18 mouse cellular contexts compared by ENCODE assay signal in the genomic region with DNA sequence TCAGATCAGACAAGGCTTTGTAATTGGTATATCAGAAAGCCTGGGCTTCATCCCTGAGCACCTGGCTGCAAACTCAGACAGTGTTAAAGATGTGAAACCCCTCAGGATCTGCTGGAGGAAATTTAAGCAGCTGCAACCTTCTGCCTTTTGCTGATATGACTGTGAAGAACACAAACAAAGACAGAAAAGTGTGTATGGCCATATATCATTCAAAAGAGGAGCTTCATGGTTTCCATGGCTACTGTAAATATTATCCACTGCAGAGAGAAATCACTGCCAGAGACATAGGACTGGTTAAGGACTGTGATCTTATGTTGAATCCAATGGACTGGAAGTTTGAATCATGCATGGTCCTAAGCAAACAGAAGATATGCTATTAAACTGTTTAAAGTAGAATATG.
"Had no signal": no experiment of that assay in that cellular context is flagged by ENCODE, and none has a peak within 500 bp of the region (broad histone marks: within the 10 kb centered on the region; RNA-seq: fewer than 3 reads in every experiment).

No protein-coding gene starts in this region.

- H3K9me3 ChIP-seq: liver, embryonic 15.5 days; lung, embryonic 15.5 days; megakaryocyte, embryonic 14.5 days; midbrain, embryonic 12.5 days; midbrain, embryonic 15.5 days; neural tube, embryonic 12.5 days; stomach, embryonic 15.5 days had no signal

- H3K27ac ChIP-seq: liver, embryonic 15.5 days; lung, embryonic 15.5 days; macrophage; midbrain, embryonic 12.5 days; midbrain, embryonic 15.5 days; neural tube, embryonic 12.5 days; stomach, embryonic 15.5 days; stomach, postnatal 0 days had no signal

- H3K27me3 ChIP-seq: liver, embryonic 15.5 days; lung, embryonic 15.5 days; megakaryocyte, embryonic 14.5 days; midbrain, embryonic 12.5 days; midbrain, embryonic 15.5 days; neural tube, embryonic 12.5 days; stomach, embryonic 15.5 days had no signal

- H3K4me3 ChIP-seq: liver, embryonic 15.5 days; lung, embryonic 15.5 days; megakaryocyte, embryonic 14.5 days; midbrain, embryonic 12.5 days; midbrain, embryonic 15.5 days; neural tube, embryonic 12.5 days; stomach, embryonic 15.5 days had no signal

- H3K9ac ChIP-seq: liver, embryonic 15.5 days; liver, postnatal 0 days; lung, embryonic 15.5 days; midbrain, embryonic 12.5 days; midbrain, embryonic 15.5 days; neural tube, embryonic 12.5 days; stomach, embryonic 15.5 days had no signal

- H3K4me1 ChIP-seq: liver, embryonic 15.5 days; lung, embryonic 15.5 days; megakaryocyte, embryonic 14.5 days; midbrain, embryonic 12.5 days; midbrain, embryonic 15.5 days; neural tube, embryonic 12.5 days; stomach, embryonic 15.5 days had no signal

- ATAC-seq: liver, postnatal 0 days; lung, postnatal 0 days; midbrain, embryonic 15.5 days had no signal

- H3K36me3 ChIP-seq: liver, embryonic 15.5 days; lung, embryonic 15.5 days; midbrain, embryonic 12.5 days; midbrain, embryonic 15.5 days; neural tube, embryonic 12.5 days; stomach, embryonic 15.5 days had no signal

- DNase-seq: liver, postnatal 0 days; lung, adult 2 months; lung, postnatal 14 days; lung, postnatal 36 days; right cerebral cortex, postnatal 14 days; thymus, adult 2 months; thymus, postnatal 14 days; thymus, postnatal 36 days had no signal

- H3K4me2 ChIP-seq: liver, embryonic 15.5 days; lung, embryonic 15.5 days; midbrain, embryonic 12.5 days; midbrain, embryonic 15.5 days; neural tube, embryonic 12.5 days; stomach, embryonic 15.5 days had no signal
